Mouse (Mus musculus) 416B (cell line): ENCODE results near the gene Glrx2.

Experiments used
- DNase-seq: peaks from one replicate; pipeline ENCODE4 v3.0.0; 2011; ENCODE audit warnings: low read depth

Glrx2 gene

DNA sequence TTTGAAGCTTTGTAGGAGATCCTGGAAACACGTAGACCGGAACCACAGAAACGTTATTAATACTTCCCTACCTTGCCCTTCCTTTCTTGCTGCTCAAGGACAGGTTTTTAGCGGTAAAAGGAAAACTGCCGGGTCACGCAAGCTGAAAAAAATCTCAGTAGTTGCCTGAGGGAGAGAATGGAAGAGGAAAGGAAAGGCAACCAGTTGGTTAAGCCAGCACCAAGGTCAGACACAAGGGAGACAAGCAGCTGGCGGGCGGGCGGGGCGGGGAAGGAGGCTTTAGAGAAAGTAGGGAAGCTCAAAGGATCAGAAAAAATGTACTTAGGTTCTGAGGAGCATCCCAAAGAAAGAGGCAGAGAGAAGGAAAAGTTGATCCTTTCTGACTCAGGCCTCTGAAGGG, 29.7 kb downstream of the Glrx2 start:
- no peak for DNase-seq

DNA sequence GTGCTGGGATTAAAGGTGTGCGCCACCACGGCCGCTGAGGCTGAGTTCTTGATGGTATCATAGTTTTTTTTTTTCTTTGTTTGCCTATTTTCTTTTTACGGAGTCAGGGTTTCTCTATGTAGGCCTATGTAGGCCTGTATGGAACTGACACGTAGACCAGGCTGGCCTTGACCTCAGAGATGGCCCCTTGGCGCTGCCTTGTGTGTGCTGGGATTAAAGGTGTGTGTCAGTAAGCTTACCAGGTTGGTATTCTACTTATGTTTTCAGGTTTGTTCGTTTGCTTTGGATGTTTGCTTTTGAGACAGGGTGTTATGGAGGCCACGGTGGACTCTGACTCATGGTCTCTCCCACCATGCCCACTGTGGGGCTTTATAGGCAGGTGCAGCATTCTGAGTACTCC, 46.0 kb downstream of the Glrx2 start:
- no peak for DNase-seq

- peak; percentile 61 for DNase-seq
Measured at GRCm38 (mm10) chr1:143764443-143764842, 48.3 kb downstream of the Glrx2 start.

- no peak for DNase-seq
Measured at GRCm38 (mm10) chr1:143765801-143766200, 49.7 kb downstream of the Glrx2 start.

- DNase-seq, result no peak
Measured at GRCm38 (mm10) chr1:143766238-143766637, 50.1 kb downstream of the Glrx2 start.

DNA sequence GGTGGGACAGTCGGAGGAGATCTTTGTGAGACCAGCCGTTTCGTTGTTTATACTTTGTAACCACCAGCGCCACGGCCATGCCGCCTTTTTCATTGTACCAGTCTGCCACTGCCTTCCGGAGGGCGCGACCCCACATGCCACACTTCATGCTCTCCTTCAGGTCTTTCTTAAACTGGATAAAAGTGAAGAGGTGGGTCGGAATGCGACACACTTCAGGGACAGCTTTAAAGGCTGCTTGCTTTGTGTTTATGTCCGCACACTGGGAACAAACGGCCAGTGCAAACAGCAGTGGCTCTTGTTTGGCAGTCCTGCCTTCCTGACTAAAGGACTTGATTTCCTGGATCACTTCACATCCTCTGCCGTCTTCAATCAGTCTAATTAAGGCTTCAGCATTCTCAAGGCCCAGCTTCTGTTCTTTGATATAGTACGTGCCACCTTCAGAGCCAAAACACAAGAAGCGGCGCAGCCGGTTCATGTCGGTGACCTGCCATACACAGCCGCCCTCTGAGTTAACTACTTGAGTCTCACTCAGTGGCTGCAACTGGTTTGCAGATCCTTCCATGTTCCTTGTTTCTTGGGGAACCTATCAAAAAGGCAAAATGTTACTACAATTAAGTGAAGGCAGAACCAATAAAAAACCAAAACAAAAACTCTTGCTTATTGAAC, 54.4 kb downstream of the Glrx2 start:
- DNase-seq, result no peak

GRCm38 (mm10) chr1:143773082-143773481, 56.9 kb downstream of the Glrx2 start:
- no peak for DNase-seq

GRCm38 (mm10) chr1:143773909-143774308, 57.8 kb downstream of the Glrx2 start:
- DNase-seq, result peak; percentile 58

DNA sequence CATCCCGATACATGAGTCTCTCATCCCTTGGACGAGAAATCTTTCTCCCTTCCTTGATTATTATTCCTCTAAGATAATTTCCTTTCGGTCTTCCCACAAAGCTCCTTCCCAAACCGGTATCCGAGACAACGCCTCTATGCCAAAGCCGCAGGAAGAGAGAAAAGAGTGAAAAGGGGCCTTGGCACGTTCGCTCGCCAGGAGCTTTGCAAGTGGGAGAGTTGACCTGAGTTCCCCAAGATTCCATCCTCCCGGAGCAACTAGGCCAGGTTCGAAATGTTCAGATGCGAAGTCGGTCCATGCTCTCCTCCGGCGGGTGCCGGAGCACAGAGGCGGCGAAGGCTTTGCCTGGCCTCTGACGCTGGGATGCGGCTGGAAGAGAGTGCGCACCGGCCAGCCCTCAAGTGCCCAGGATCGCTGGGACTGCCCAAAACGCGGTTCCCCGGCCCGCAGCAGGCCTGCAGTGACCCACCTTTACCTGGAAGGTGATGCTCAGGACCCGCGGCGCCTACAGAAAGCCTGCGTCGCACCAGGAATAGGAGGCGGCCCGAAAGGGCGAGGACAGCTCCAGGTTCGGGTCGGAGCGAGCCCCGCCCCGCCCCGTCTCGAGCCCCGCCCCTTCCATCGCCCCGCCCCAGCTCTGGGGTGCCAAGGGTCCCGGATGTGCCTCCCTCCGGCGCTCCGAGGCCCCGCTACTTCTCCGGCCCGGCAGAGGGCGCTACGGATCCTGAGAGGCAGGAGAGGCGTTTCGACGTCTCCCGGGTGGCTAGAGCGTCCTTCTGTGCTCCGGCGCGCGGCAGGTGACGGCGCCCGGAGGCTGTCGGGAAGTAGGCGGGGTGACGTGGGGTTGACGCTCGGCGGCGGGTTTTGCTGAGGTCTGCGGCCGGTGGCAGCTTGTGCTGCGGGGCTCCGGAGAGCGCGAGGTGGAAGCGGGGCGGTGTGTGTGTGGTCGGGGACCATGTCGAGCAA, 60.6 kb downstream of the Glrx2 start, which contains the start of the genes Trove2 and Uchl5:
TSS of gene Trove2 (minus strand) at position 623 of the 966 bp plus-strand sequence.
TSS of gene Uchl5 (plus strand) at position 827 of the 966 bp plus-strand sequence.
- DNase-seq, result peak; percentile 98

DNA sequence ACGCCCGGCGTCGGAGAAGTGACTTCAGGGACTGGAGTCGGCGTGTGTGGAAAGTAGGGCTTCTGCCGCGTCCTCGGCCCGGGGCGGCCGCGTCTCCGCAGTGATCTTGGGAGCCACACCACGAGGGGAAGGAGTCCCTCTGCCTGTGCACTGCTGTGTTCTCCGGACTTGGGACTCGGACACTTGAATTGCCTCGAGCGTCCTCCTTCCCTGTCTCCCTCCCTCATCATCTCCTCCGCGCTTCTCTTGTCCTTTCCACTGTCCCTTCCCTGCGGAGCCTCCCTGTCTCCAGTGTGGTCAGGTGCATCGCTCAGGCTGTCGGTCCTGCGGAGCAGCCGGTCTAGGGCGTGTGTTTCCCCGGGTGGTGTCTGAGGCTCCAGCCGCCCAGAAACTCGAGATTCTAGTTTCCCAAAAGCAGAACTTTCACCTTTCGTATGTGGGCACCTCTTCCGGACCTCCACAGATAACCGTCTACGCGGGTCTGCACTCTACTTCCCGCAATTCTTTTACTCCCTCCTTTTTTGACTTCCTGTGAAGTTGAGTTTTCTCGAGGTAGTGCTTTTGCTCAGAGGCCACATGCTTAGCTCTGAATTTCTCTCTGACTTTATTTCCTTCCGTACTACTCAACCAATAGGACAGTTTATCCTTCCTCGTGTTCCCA, 61.5 kb downstream of the Glrx2 start:
- DNase-seq, result peak; percentile 81

- DNase-seq, result peak; percentile 64
Measured at GRCm38 (mm10) chr1:143788584-143789227, 72.6 kb downstream of the Glrx2 start.
